Mouse (Mus musculus) spleen, adult 2 months (tissue): Measurements from ENCODE around the gene Syt8. TPM values are rescaled to one million over a fixed set of nuclear protein-coding genes. Genes with fewer than 3 reads are reported as not detected.

Experiments
- DNase-seq, 2 experiments: peaks; one replicate each; pipeline versions ENCODE4 v3.0.0 to v3.0.0-alpha.2; 2012 to 2021; ENCODE audit warnings: low spot score in 2 of 2, low read depth in 1 of 2
- H3K27ac ChIP-seq: fragments of 200-500 bp; 2 replicates; pipeline ENCODE4 v1.5.1; 2012; ENCODE audit warnings: low read length, inconsistent platforms; ENCODE audit not compliant: insufficient read depth
- H3K27me3 ChIP-seq: fragments of 200-500 bp; 2 replicates; pipeline ENCODE4 v1.6.1; 2012; ENCODE audit warnings: mild to moderate bottlenecking, moderate library complexity, low read length, inconsistent platforms; ENCODE audit not compliant: control insufficient read depth, insufficient read depth
- H3K36me3 ChIP-seq: fragments of 200-500 bp; 2 replicates; pipeline ENCODE4 v1.6.1; 2012; ENCODE audit warnings: mild to moderate bottlenecking, low read length, inconsistent platforms; ENCODE audit not compliant: control insufficient read depth, insufficient read depth
- H3K4me1 ChIP-seq: fragments of 200-500 bp; 2 replicates; pipeline ENCODE4 v1.6.1; 2011; ENCODE audit warnings: inconsistent platforms; ENCODE audit not compliant: control insufficient read depth, insufficient read depth, insufficient read length
- H3K4me3 ChIP-seq: fragments of 200-500 bp; 2 replicates; pipeline ENCODE4 v1.5.1; 2011; ENCODE audit warnings: mild to moderate bottlenecking, inconsistent platforms; ENCODE audit not compliant: insufficient read depth, insufficient read length; ENCODE audit errors: extremely low read depth
- CTCF ChIP-seq: fragments of 200-500 bp; IDR thresholded peaks from 2 replicates; pipeline ENCODE4 v1.5.1; 2011; ENCODE audit warnings: mild to moderate bottlenecking, inconsistent platforms; ENCODE audit not compliant: insufficient read depth, insufficient read length, insufficient replicate concordance; ENCODE audit errors: extremely low read depth
- POLR2A ChIP-seq: fragments of 200-500 bp; IDR thresholded peaks from 2 replicates; pipeline ENCODE4 v1.6.1; 2011; ENCODE audit warnings: low read depth, low read length, inconsistent platforms
- WGBS: fragments of 180-500 bp; shearing (Covaris S2); methylation state at CpG from one replicate; pipeline ENCODE4 v1.1.7; 2018; 5-methylcytosine and 5-hydroxymethylcytosine counted together
- polyA plus RNA-seq: library from polyadenylated mRNA; depleted of rRNA; stranded (reverse); fragments of >200 nt; gene quantifications from 2 replicates; pipeline ENCODE4 v1.2.3, GENCODE M21; 2012

Syt8 gene
- polyA plus RNA-seq, 1 experiment, result 0.94 TPM

DNA sequence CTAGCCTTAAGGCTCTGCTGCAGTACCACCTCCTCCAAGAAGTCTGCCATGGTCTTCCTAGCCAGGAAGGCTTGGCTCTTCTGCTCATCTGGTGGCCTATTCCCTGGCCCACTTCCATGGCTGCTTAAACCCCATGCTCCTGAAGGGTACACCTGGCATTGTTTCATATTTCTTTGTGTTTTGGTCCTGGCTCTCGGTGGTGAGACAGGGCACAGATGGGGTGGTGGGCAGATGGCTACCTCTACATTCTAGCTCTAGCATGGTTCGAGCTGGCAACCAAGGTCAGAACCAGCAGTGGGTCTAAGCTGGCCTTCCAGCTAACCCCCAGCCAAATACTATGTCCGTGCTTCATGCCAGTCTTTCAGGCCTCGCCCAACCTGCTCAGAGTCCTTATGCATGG lies 38.3 kb downstream of the Syt8 start:
- Histone ChIP-seq H3K36me3 (peaks cover 23% of the 10 kb centered on the region), H3K27ac (no peak overlapping the region), H3K4me3 (no peak overlapping the region), H3K27me3 (no peaks in the 10 kb centered on the region), H3K4me1 (peaks cover 18% of the 10 kb centered on the region)
- DNase-seq, result no peak
- TF ChIP-seq CTCF (no peak), POLR2A (no peak)
- 88% methylated on average over 4 of the region's 4 CpGs for WGBS

DNA sequence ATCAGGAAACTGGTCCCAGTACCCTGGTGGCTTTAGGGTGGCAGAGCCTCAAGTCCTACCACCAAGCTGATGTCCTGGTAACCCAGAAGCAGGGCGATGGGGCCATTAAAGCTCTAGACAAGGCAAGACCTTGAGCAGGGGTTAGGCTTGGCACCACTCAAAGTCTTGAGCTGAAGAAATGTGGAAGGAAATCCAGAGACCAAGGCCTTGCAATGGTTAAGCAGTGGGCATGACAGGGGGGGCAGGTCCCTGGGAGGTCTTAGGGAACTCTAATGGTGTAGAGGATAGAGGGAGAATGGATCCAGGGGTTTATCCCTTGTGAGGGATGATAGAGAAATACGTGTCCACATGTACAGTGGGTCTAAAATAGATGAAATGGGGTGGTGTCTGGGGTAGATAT lies 38.8 kb downstream of the Syt8 start:
- Histone ChIP-seq H3K27ac (no peak overlapping the region), H3K4me3 (no peak overlapping the region), H3K27me3 (no peaks in the 10 kb centered on the region), H3K36me3 (peaks cover 23% of the 10 kb centered on the region), H3K4me1 (peaks cover 18% of the 10 kb centered on the region)
- 92% methylated on average over 2 of the region's 2 CpGs for WGBS
- TF ChIP-seq CTCF (no peak), POLR2A (no peak)
- DNase-seq, result no peak

DNA sequence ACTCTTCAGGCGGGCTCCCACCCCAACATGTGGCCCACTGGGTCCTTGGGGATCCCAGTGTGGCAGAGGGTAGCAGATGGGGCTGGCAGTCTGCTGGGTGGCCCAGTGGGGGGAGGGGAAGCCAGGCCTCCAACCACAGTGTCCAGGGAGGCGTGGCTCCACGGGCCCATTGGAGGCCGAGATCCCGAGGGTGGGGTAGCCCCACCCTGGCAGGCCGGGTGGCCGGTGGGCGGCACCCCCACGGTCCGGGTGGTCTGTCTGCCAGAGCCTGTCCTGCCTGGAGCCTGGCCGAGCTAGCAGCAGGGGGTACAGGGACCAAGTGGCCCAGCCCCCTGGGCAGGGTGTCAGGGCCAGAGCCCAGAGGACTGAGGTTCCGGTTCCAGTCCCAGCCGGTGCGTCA lies 40.1 kb downstream of the Syt8 start:
- WGBS, result 87% methylated on average over 14 of the region's 14 CpGs
- Histone ChIP-seq H3K27ac (no peak overlapping the region), H3K36me3 (peaks cover 23% of the 10 kb centered on the region), H3K4me1 (peaks cover 18% of the 10 kb centered on the region), H3K4me3 (no peak overlapping the region), H3K27me3 (no peaks in the 10 kb centered on the region)
- no peak for DNase-seq
- TF ChIP-seq POLR2A (no peak), CTCF (no peak)

- no peak for DNase-seq
- no peak overlapping the region for H3K4me3 ChIP-seq
These were observed 41.0 kb downstream of the Syt8 start for GRCm38 (mm10) chr7:142475641-142476040.

DNA sequence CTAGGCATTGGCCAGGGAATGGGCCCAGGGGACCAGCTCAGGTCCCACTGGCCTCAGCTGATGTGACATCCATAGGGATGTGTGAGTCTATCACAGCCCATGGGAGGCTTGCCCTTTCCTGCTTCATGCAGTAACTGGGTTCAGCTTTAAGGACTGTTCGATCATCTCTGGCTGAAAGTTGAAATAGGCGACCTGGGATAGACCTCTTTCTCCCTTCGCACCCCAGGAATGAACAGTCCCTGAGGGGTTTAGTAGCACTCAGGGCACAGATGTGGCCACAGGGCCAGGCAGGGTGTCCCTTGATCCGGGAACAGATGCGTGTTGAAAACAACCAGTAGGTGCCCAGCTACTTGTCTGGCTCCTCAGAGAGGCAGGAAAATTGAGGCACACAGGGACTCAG lies 41.6 kb downstream of the Syt8 start:
- no peak for TF ChIP-seq POLR2A
- Histone ChIP-seq H3K27me3 (no peaks in the 10 kb centered on the region), H3K4me1 (peaks cover 11% of the 10 kb centered on the region), H3K36me3 (peaks cover 15% of the 10 kb centered on the region), H3K4me3 (no peak overlapping the region), H3K27ac (no peak overlapping the region)
- DNase-seq, result no peak
- 84% methylated on average over 5 of the region's 5 CpGs for WGBS

More at GRCm38 (mm10) chr7:142475641-142476040, 41.0 kb downstream of the Syt8 start:
- 90% methylated on average over 7 of the region's 7 CpGs for WGBS
- peaks cover 17% of the 10 kb centered on the region for H3K36me3 ChIP-seq
- TF ChIP-seq POLR2A (no peak), CTCF (no peak)
- H3K4me1 ChIP-seq, result peaks cover 15% of the 10 kb centered on the region
- no peaks in the 10 kb centered on the region for H3K27me3 ChIP-seq
- H3K27ac ChIP-seq, result no peak overlapping the region

DNA sequence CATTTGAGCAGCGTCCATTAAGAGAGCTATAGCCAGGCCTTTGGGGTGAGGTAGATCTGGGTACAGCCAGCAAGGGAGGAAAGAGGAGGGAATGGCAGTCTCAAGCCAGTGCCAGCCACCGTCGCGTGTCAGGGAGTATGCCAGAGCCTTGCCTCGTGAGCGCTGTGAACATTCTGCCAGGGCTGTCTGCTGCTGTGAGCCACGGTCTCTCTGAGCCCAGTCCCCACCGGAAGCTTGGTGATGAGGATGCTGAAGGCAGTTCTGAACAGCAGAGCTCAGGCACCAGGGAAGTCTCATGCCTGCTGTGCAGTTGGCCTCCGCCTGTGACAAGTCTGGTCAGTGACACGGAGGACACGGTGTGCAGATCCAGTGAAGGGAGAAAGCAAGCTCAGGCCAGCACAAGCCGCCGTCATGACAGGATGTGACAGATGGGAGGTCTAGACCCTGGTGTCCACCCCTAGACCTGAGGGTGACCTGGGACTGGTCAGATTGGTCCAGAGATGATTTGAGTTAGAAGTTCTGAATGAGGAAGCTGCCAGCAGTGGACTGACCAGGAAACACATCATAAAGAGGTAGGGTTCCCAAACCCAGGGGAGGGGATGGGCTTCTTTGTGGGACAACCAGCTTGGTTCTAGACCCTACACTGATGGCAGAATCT lies 42.3 kb downstream of the Syt8 start:
- H3K27ac ChIP-seq, result no peak overlapping the region
- WGBS, result 87% methylated on average over 13 of the region's 13 CpGs
- H3K27me3 ChIP-seq, result no peaks in the 10 kb centered on the region
- no peak for TF ChIP-seq POLR2A
- no peak for TF ChIP-seq CTCF
- no peak for DNase-seq
- H3K4me3 ChIP-seq, result no peak overlapping the region
- peaks cover 11% of the 10 kb centered on the region for H3K36me3 ChIP-seq
- peaks cover 6% of the 10 kb centered on the region; the same call in 1 of the 2 replicates for H3K4me1 ChIP-seq

DNA sequence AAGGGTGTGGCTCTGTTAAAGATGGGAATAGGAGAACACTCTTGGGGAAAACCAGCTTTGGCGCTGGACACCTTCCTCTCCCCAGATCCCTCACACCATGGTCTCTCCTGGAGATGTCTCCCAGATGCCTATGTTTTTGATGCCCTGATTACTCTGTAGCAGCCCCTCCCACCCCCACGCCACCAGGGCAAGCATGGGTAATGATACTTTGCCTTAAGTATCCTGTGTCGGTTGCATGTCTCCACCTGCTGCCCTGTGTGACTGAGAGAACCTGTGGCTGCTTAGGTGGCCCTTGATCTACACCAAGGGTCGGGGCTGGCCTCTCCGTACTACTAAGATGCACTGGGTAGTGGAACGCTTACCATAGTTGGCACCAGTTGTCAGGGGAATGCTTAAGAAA lies 43.4 kb downstream of the Syt8 start:
- WGBS, result 88% methylated on average over 6 of the region's 6 CpGs
- H3K27me3 ChIP-seq, result no peaks in the 10 kb centered on the region
- TF ChIP-seq POLR2A (no peak), CTCF (no peak)

More for the DNA sequence above, 43.4 kb downstream of the Syt8 start:
- peaks cover 2% of the 10 kb centered on the region; the same call in 1 of the 2 replicates for H3K4me1 ChIP-seq
- no peak overlapping the region for H3K4me3 ChIP-seq
- H3K27ac ChIP-seq, result no peak overlapping the region
- DNase-seq, result no peak
- H3K36me3 ChIP-seq, result peaks cover 1% of the 10 kb centered on the region
